In genomic region chr2:67859004-67859403, GRCm38 (mm10) we compare ENCODE assay signal across 27 mouse cellular contexts.
DNase-seq lines count a peak whose midpoint lies in the region; ATAC-seq and TF ChIP-seq lines count a peak whose summit lies in the region.
"Had no signal": no experiment of that assay in that cellular context is flagged by ENCODE, and none has a peak within 500 bp of the region (broad histone marks: within the 10 kb centered on the region; RNA-seq: fewer than 3 reads in every experiment).

No protein-coding gene starts in this region.

- H3K4me1 ChIP-seq in forebrain, embryonic 13.5 days: peaks cover 3% of the 10 kb centered on the region; the same call in 1 of the 2 replicates
- H3K4me1 ChIP-seq in forebrain, embryonic 10.5 days: no peaks in the 10 kb centered on the region
- no peaks in the 10 kb centered on the region for H3K4me1 ChIP-seq in hindbrain, postnatal 0 days (ENCODE audit: insufficient read depth, low read length)
- H3K4me1 ChIP-seq in hindbrain, embryonic 16.5 days (ENCODE audit: control insufficient read depth, insufficient read depth, low read depth, low read length): no peaks in the 10 kb centered on the region
- H3K4me1 ChIP-seq in neural tube, embryonic 15.5 days: 0 out of 2 replicates have a peak, but pooled peaks cover 2% of the 10 kb centered on the region
- no peaks in the 10 kb centered on the region for H3K4me1 ChIP-seq in intestine, embryonic 15.5 days (replicated peaks)
- H3K4me1 ChIP-seq: embryonic facial prominence, embryonic 10.5 days; embryonic facial prominence, embryonic 13.5 days; forebrain, embryonic 15.5 days; heart, embryonic 10.5 days; heart, embryonic 13.5 days had no signal

- TF ChIP-seq POLR2A in brain, embryonic 14.5 days (IDR thresholded peaks at IDR 0.05; ENCODE audit: borderline replicate concordance, extremely low read depth, insufficient read depth, insufficient read length, poor library complexity, severe bottlenecking): no peak

- no peak for DNase-seq in forebrain, embryonic 10.5 days (ENCODE audit: extremely low spot score, low spot score)
- peak; percentile 6 for DNase-seq in hindbrain, postnatal 0 days (ENCODE audit: low spot score)
- peak; percentile 46 for DNase-seq in brain, embryonic 14.5 days (ENCODE audit: low read depth)
- DNase-seq: adrenal gland, adult 2 months; adrenal gland, postnatal 14 days; cerebellum, adult 11-12 months; cerebellum, adult 8-10 months; cerebellum, postnatal 36 days; embryo, embryonic 11 days; gastrocnemius, postnatal 10 days; gastrocnemius, postnatal 36 days; heart, adult 2 months; heart, postnatal 14 days; heart, postnatal 4 days had no signal

- H3K4me2 ChIP-seq in forebrain, embryonic 13.5 days: no peak overlapping the region
- no peak overlapping the region for H3K4me2 ChIP-seq in hindbrain, postnatal 0 days (ENCODE audit: low read depth, low read length)
- H3K4me2 ChIP-seq in hindbrain, embryonic 16.5 days (ENCODE audit: low read length): no peak overlapping the region
- H3K4me2 ChIP-seq in neural tube, embryonic 15.5 days: no peak overlapping the region
- H3K4me2 ChIP-seq in intestine, embryonic 15.5 days (replicated peaks): no peak overlapping the region
- H3K4me2 ChIP-seq: embryonic facial prominence, embryonic 13.5 days; forebrain, embryonic 15.5 days; heart, embryonic 13.5 days had no signal

- H3K9ac ChIP-seq in forebrain, embryonic 13.5 days: no peak overlapping the region
- H3K9ac ChIP-seq in hindbrain, postnatal 0 days (replicated peaks; ENCODE audit: low read length): no peak overlapping the region
- H3K9ac ChIP-seq in hindbrain, embryonic 16.5 days (ENCODE audit: low read depth, low read length): no peak overlapping the region
- no peak overlapping the region for H3K9ac ChIP-seq in neural tube, embryonic 15.5 days (replicated peaks)
- no peak overlapping the region for H3K9ac ChIP-seq in intestine, embryonic 15.5 days
- H3K9ac ChIP-seq: embryonic facial prominence, embryonic 13.5 days; forebrain, embryonic 15.5 days; heart, embryonic 13.5 days had no signal

- no peaks in the 10 kb centered on the region for H3K27me3 ChIP-seq in forebrain, embryonic 13.5 days
- no peaks in the 10 kb centered on the region for H3K27me3 ChIP-seq in forebrain, embryonic 10.5 days (ENCODE audit: poor library complexity, severe bottlenecking)
- no peaks in the 10 kb centered on the region for H3K27me3 ChIP-seq in hindbrain, postnatal 0 days (ENCODE audit: insufficient read depth, low read length)
- H3K27me3 ChIP-seq in hindbrain, embryonic 16.5 days (replicated peaks; ENCODE audit: control insufficient read depth, insufficient read depth, low read length): no peaks in the 10 kb centered on the region
- H3K27me3 ChIP-seq in neural tube, embryonic 15.5 days (replicated peaks): no peaks in the 10 kb centered on the region
- H3K27me3 ChIP-seq in intestine, embryonic 15.5 days (replicated peaks): no peaks in the 10 kb centered on the region
- H3K27me3 ChIP-seq: CH12.LX; embryonic facial prominence, embryonic 13.5 days; forebrain, embryonic 15.5 days; heart, embryonic 13.5 days; Patski had no signal

- ATAC-seq in forebrain, embryonic 13.5 days: 0 out of 2 replicates have a peak, but pooled peaks have one; percentile 13
- no peak for ATAC-seq in hindbrain, postnatal 0 days
- no peak for ATAC-seq in hindbrain, embryonic 16.5 days
- ATAC-seq in neural tube, embryonic 15.5 days (ENCODE audit: low FRiP score): peak; percentile 28; the same call in 1 of the 2 replicates
- ATAC-seq in intestine, embryonic 15.5 days: no peak
- ATAC-seq: Patski had no signal

- H3K4me3 ChIP-seq in forebrain, embryonic 13.5 days: no peak overlapping the region
- no peak overlapping the region for H3K4me3 ChIP-seq in forebrain, embryonic 10.5 days
- no peak overlapping the region for H3K4me3 ChIP-seq in hindbrain, postnatal 0 days (ENCODE audit: low read length)
- no peak overlapping the region for H3K4me3 ChIP-seq in hindbrain, embryonic 16.5 days (ENCODE audit: low read length)
- no peak overlapping the region for H3K4me3 ChIP-seq in neural tube, embryonic 15.5 days (replicated peaks)
- H3K4me3 ChIP-seq in intestine, embryonic 15.5 days (replicated peaks): no peak overlapping the region
- H3K4me3 ChIP-seq: embryonic facial prominence, embryonic 10.5 days; embryonic facial prominence, embryonic 13.5 days; erythroblast, embryonic 14.5 days; forebrain, embryonic 15.5 days; heart, adult 2 months; heart, embryonic 10.5 days; heart, embryonic 13.5 days had no signal

- TF ChIP-seq CTCF in hindbrain, postnatal 0 days (IDR thresholded peaks at IDR 0.05; ENCODE audit: low read depth): no peak
- TF ChIP-seq CTCF in brain, embryonic 14.5 days (IDR thresholded peaks at IDR 0.05; ENCODE audit: borderline replicate concordance, extremely low read depth, insufficient read depth, insufficient read length): no peak

- H3K27ac ChIP-seq in forebrain, embryonic 13.5 days: no peak overlapping the region
- H3K27ac ChIP-seq in forebrain, embryonic 10.5 days: no peak overlapping the region
- H3K27ac ChIP-seq in hindbrain, postnatal 0 days: no peak overlapping the region
- H3K27ac ChIP-seq in hindbrain, embryonic 16.5 days (ENCODE audit: low read depth, low read length): no peak overlapping the region
- H3K27ac ChIP-seq in neural tube, embryonic 15.5 days (replicated peaks): no peak overlapping the region
- no peak overlapping the region for H3K27ac ChIP-seq in intestine, embryonic 15.5 days
- H3K27ac ChIP-seq: embryonic facial prominence, embryonic 10.5 days; embryonic facial prominence, embryonic 13.5 days; forebrain, embryonic 15.5 days; heart, adult 2 months; heart, embryonic 10.5 days; heart, embryonic 13.5 days had no signal

- H3K36me3 ChIP-seq in forebrain, embryonic 13.5 days (ENCODE audit: poor library complexity, severe bottlenecking): no peaks in the 10 kb centered on the region
- no peaks in the 10 kb centered on the region for H3K36me3 ChIP-seq in forebrain, embryonic 10.5 days (replicated peaks)
- H3K36me3 ChIP-seq in hindbrain, postnatal 0 days (ENCODE audit: insufficient read depth, low read length): no peaks in the 10 kb centered on the region
- no peaks in the 10 kb centered on the region for H3K36me3 ChIP-seq in hindbrain, embryonic 16.5 days (ENCODE audit: control insufficient read depth, insufficient read depth, low read length)
- H3K36me3 ChIP-seq in neural tube, embryonic 15.5 days: no peaks in the 10 kb centered on the region
- H3K36me3 ChIP-seq in intestine, embryonic 15.5 days: no peaks in the 10 kb centered on the region
- H3K36me3 ChIP-seq: embryonic facial prominence, embryonic 10.5 days; embryonic facial prominence, embryonic 13.5 days; forebrain, embryonic 15.5 days; G1E; heart, embryonic 10.5 days; heart, embryonic 13.5 days had no signal

- no peaks in the 10 kb centered on the region for H3K9me3 ChIP-seq in forebrain, embryonic 13.5 days (replicated peaks)
- no peaks in the 10 kb centered on the region for H3K9me3 ChIP-seq in forebrain, embryonic 10.5 days
- no peaks in the 10 kb centered on the region for H3K9me3 ChIP-seq in hindbrain, postnatal 0 days (ENCODE audit: low read length)
- H3K9me3 ChIP-seq in hindbrain, embryonic 16.5 days (ENCODE audit: control insufficient read depth, low read length): no peaks in the 10 kb centered on the region
- H3K9me3 ChIP-seq in neural tube, embryonic 15.5 days (replicated peaks): no peaks in the 10 kb centered on the region
- no peaks in the 10 kb centered on the region for H3K9me3 ChIP-seq in intestine, embryonic 15.5 days
- H3K9me3 ChIP-seq: embryonic facial prominence, embryonic 10.5 days; embryonic facial prominence, embryonic 13.5 days; forebrain, embryonic 15.5 days; heart, embryonic 10.5 days; heart, embryonic 13.5 days had no signal

- WGBS in forebrain, embryonic 13.5 days: 53% methylated on average over 2 of the region's 2 CpGs
- 91% methylated on average over 2 of the region's 2 CpGs for WGBS in forebrain, embryonic 10.5 days
- 49% methylated on average over 2 of the region's 2 CpGs for WGBS in hindbrain, postnatal 0 days
- 42% methylated on average over 2 of the region's 2 CpGs for WGBS in hindbrain, embryonic 16.5 days
- WGBS in neural tube, embryonic 15.5 days: 41% methylated on average over 2 of the region's 2 CpGs
- 88% methylated on average over 2 of the region's 2 CpGs for WGBS in intestine, embryonic 15.5 days

Comparison
In these comparisons a context has a peak if more than half of its experiments do, and no peak if none do; other contexts are left out.
1. ATAC-seq: peak in forebrain, embryonic 13.5 days (single experiment) and neural tube, embryonic 15.5 days (single experiment); none in hindbrain, postnatal 0 days (single experiment), hindbrain, embryonic 16.5 days (single experiment) and intestine, embryonic 15.5 days (single experiment).